Mouse (Mus musculus): Measurements from ENCODE around the gene Pgam1.
"Not testable (repeated sequence)": the region's sequence is repeated elsewhere in the genome, so short reads cannot be mapped to it uniquely, and the experiment has no call there.

The Pgam1 gene

GRCm38 (mm10) chr19:41911178-41912073 is at the start of gene Pgam1:
Pgam1 (plus strand) TSS chr19:41911923.
- in situ Hi-C loops (cut with MseI, MboI) = no loop called here

- in situ Hi-C loops (cut with MseI, MboI) = no loop called here
Observed at GRCm38 (mm10) chr19:41866707-41867106, 45.0 kb upstream of the Pgam1 start.

GRCm38 (mm10) chr19:41869296-41869695 is 42.4 kb upstream of the Pgam1 start:
- in situ Hi-C loops (cut with MseI, MboI) = no loop called here

GRCm38 (mm10) chr19:41869946-41870345 is 41.8 kb upstream of the Pgam1 start:
- in situ Hi-C loops (cut with MseI, MboI) = not testable (repeated sequence)

GRCm38 (mm10) chr19:41872285-41872684 is 39.4 kb upstream of the Pgam1 start:
- in situ Hi-C loops (cut with MseI, MboI) = no loop called here

- in situ Hi-C loops (cut with MseI, MboI) = no loop called here
Observed at GRCm38 (mm10) chr19:41874356-41874755, 37.4 kb upstream of the Pgam1 start.

- in situ Hi-C loops (cut with MseI, MboI) = no loop called here
Observed at GRCm38 (mm10) chr19:41881842-41882241, 29.9 kb upstream of the Pgam1 start.

GRCm38 (mm10) chr19:41883882-41884281 is 27.8 kb upstream of the Pgam1 start:
- in situ Hi-C loops (cut with MseI, MboI) = no loop called here

- in situ Hi-C loops (cut with MseI, MboI) = no loop called here
Observed at GRCm38 (mm10) chr19:41888191-41888590, 23.5 kb upstream of the Pgam1 start.

GRCm38 (mm10) chr19:41894959-41895358 is 16.8 kb upstream of the Pgam1 start:
- in situ Hi-C loops (cut with MseI, MboI) = no loop called here

- in situ Hi-C loops (cut with MseI, MboI) = no loop called here
Observed at GRCm38 (mm10) chr19:41895460-41896318, 16.0 kb upstream of the Pgam1 start, which contains the start of gene Rrp12. Rrp12 (minus strand) TSS chr19:41896173.

- in situ Hi-C loops (cut with MseI, MboI) = no loop called here
Observed at GRCm38 (mm10) chr19:41896319-41896711, 15.4 kb upstream of the Pgam1 start.

- in situ Hi-C loops (cut with MseI, MboI) = no loop called here
Observed at GRCm38 (mm10) chr19:41898860-41899259, 12.9 kb upstream of the Pgam1 start.

- in situ Hi-C loops (cut with MseI, MboI) = no loop called here
Observed at GRCm38 (mm10) chr19:41900495-41901090, 11.1 kb upstream of the Pgam1 start.

GRCm38 (mm10) chr19:41901696-41902095 is 10.0 kb upstream of the Pgam1 start:
- in situ Hi-C loops (cut with MseI, MboI) = no loop called here

GRCm38 (mm10) chr19:41902848-41903593 is 8.7 kb upstream of the Pgam1 start:
- in situ Hi-C loops (cut with MseI, MboI) = no loop called here

GRCm38 (mm10) chr19:41905246-41905645 is 6.5 kb upstream of the Pgam1 start:
- in situ Hi-C loops (cut with MseI, MboI) = no loop called here

- in situ Hi-C loops (cut with MseI, MboI) = no loop called here
Observed at GRCm38 (mm10) chr19:41906311-41907078, 5.2 kb upstream of the Pgam1 start.

- in situ Hi-C loops (cut with MseI, MboI) = no loop called here
Observed at GRCm38 (mm10) chr19:41907079-41907760, 4.5 kb upstream of the Pgam1 start.

GRCm38 (mm10) chr19:41908736-41909135 is 3.0 kb upstream of the Pgam1 start:
- in situ Hi-C loops (cut with MseI, MboI) = no loop called here
